Mouse (Mus musculus): ENCODE measurements around the gene Net1.

- TF ChIP-seq CTCF (IDR thresholded peaks at IDR 0.05; ENCODE audit: control insufficient read depth, insufficient read depth, low read length) (no peak), POLR2A (IDR thresholded peaks at IDR 0.05; ENCODE audit: borderline replicate concordance, control insufficient read depth, low read depth, low read length) (no peak)
Observed at GRCm38 (mm10) chr13:3865648-3866354, 52.2 kb downstream of the Net1 start.

Measured in bone marrow, adult 2 months (tissue).